In the genomic region with DNA sequence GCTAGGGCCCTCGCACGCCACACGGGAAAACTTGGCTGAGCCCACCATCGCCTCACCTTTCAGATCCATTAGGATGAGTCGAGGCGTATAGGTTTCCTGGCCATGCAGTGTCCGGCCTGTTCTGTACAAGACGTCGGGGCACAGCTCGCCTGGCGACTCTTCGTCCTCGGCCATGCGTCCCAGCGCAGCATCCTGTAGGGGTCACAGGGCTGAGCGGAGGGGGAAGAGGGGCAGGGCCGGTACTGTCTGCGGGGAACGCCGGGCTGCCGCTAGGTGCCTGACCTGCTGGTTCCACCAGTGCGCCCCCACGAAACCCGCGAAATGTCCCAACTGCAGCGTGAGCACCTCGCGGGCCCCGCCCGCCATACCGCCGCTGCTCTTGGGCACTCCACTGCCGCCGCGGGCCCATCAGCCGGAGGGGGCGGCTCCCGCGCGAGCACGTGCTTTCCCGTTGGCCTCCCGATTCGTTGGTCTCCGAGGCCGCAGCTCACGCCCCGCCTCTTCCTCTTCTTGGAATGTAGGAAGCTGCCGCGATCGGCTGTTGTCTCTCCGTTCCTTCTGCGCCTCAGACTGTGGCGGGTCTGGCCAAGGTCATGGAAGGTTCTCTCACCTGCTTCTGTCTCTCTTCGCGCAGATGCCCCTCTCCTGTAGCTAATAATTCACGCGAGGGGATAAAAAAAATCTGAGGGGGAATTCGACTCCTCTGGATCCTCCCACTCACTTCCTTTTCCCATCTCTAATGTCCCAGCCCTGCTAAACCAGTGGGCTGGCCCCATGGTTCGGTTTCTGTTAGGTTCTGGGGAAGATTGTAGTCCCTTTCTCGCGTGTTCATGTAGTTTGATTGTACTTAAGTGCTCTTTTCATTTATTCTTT, we compare ENCODE assay signal across 8 mouse cellular contexts. TPM values are rescaled to one million over a fixed set of nuclear protein-coding genes. Genes with fewer than 3 reads are reported as not detected.
A peak's percentile ranks its signal among the peaks of the same experiment; 100 is the strongest.
DNase-seq lines count a peak whose midpoint lies in the region; ATAC-seq and TF ChIP-seq lines count a peak whose summit lies in the region.

A gene (minus strand): TSS at position 489 of the 873 bp plus-strand sequence.

- H3K4me3 ChIP-seq in forebrain, embryonic 10.5 days = peak within 1 kb of the TSS; percentile 85
- H3K4me3 ChIP-seq in heart, embryonic 15.5 days = peak within 1 kb of the TSS; percentile 85
- H3K4me3 ChIP-seq in liver, embryonic 14.5 days (ENCODE audit: insufficient read depth in 1 of 2, low read depth in 2 of 2, low read length in 2 of 2) = peak within 1 kb of the TSS; percentile 76
- H3K4me3 ChIP-seq in neural tube, embryonic 11.5 days (ENCODE audit: low read depth, low read length) = peak within 1 kb of the TSS; percentile 75
- H3K4me3 ChIP-seq in stomach, postnatal 0 days (ENCODE audit: low read depth, low read length) = peak within 1 kb of the TSS; percentile 68

- H3K27me3 ChIP-seq in forebrain, embryonic 10.5 days (ENCODE audit: poor library complexity, severe bottlenecking) = no peaks in the 10 kb centered on the region
- no peaks in the 10 kb centered on the region for H3K27me3 ChIP-seq in heart, embryonic 15.5 days
- no peaks in the 10 kb centered on the region for H3K27me3 ChIP-seq in liver, embryonic 14.5 days (ENCODE audit: control insufficient read depth, insufficient read depth, low read length)
- no peaks in the 10 kb centered on the region for H3K27me3 ChIP-seq in neural tube, embryonic 11.5 days (ENCODE audit: control insufficient read depth, insufficient read depth, low read length)
- H3K27me3 ChIP-seq in stomach, postnatal 0 days (ENCODE audit: control insufficient read depth, insufficient read depth, low read length) = no peaks in the 10 kb centered on the region

- peak; percentile 83 for DNase-seq in c-Kit-negative CD71-positive TER-119-positive erythroid progenitor cells, embryonic 14.5 days (ENCODE audit: low read depth, low spot score)
- peak; percentile 92 for DNase-seq in forebrain, embryonic 10.5 days (ENCODE audit: extremely low spot score, low spot score)
- DNase-seq in kidney, postnatal 25 days = peak; percentile 96 to 97
- DNase-seq in liver, embryonic 14.5 days (ENCODE audit: low read depth in 3 of 3, low spot score in 3 of 3) = peak; percentile 87 to 89 (median 88)
- DNase-seq in neural tube, embryonic 11.5 days (ENCODE audit: low spot score) = peak; percentile 93
- DNase-seq in stomach, postnatal 0 days (ENCODE audit: low spot score) = peak; percentile 95

- peaks cover 40% of the 10 kb centered on the region for H3K36me3 ChIP-seq in forebrain, embryonic 10.5 days (replicated peaks)
- H3K36me3 ChIP-seq in heart, embryonic 15.5 days = peaks cover 35% of the 10 kb centered on the region
- peaks cover 16% of the 10 kb centered on the region for H3K36me3 ChIP-seq in liver, embryonic 14.5 days (replicated peaks; ENCODE audit: control insufficient read depth, insufficient read depth, low read depth)
- H3K36me3 ChIP-seq in neural tube, embryonic 11.5 days (ENCODE audit: control insufficient read depth, insufficient read depth, low read length) = peaks cover 17% of the 10 kb centered on the region
- H3K36me3 ChIP-seq in stomach, postnatal 0 days (ENCODE audit: control insufficient read depth, insufficient read depth, low read length) = peaks cover 20% of the 10 kb centered on the region

- H3K4me2 ChIP-seq in heart, embryonic 15.5 days = peak within 1 kb of the TSS; percentile 83
- peak within 1 kb of the TSS; percentile 92 for H3K4me2 ChIP-seq in liver, embryonic 14.5 days (ENCODE audit: low read depth)
- peak within 1 kb of the TSS; percentile 83 for H3K4me2 ChIP-seq in neural tube, embryonic 11.5 days (ENCODE audit: low read depth)
- H3K4me2 ChIP-seq in stomach, postnatal 0 days (replicated peaks; ENCODE audit: low read depth) = peak within 1 kb of the TSS; percentile 88

- peak; percentile 99 for ATAC-seq in CD4-positive, CD25-positive, alpha-beta regulatory T cell, adult 4 months
- peak; percentile 96 for ATAC-seq in heart, embryonic 15.5 days (replicated peaks; ENCODE audit: insufficient number of reproducible peaks, insufficient read depth, low FRiP score, low read depth)
- peak; percentile 98 for ATAC-seq in liver, embryonic 14.5 days (ENCODE audit: insufficient read depth)
- peak; percentile 97 for ATAC-seq in neural tube, embryonic 11.5 days (ENCODE audit: insufficient read depth, low FRiP score, low TSS enrichment)
- ATAC-seq in stomach, postnatal 0 days (ENCODE audit: low FRiP score, low TSS enrichment) = peak; percentile 97

- no peak for TF ChIP-seq EP300 in liver, embryonic 14.5 days (IDR thresholded peaks at IDR 0.05; ENCODE audit: low read depth)
- TF ChIP-seq EP300 in stomach, postnatal 0 days (optimal IDR thresholded peaks at IDR 0.05) = no peak

- peak within 1 kb of the TSS; percentile 92 for H3K27ac ChIP-seq in forebrain, embryonic 10.5 days
- peak within 1 kb of the TSS; percentile 94 for H3K27ac ChIP-seq in heart, embryonic 15.5 days
- peak within 1 kb of the TSS; percentile 29 for H3K27ac ChIP-seq in liver, embryonic 14.5 days
- peak within 1 kb of the TSS; percentile 64 for H3K27ac ChIP-seq in neural tube, embryonic 11.5 days (ENCODE audit: low read depth, low read length)
- peak within 1 kb of the TSS; percentile 78 for H3K27ac ChIP-seq in stomach, postnatal 0 days (replicated peaks)

- H3K4me1 ChIP-seq in forebrain, embryonic 10.5 days = peaks cover 20% of the 10 kb centered on the region
- H3K4me1 ChIP-seq in heart, embryonic 15.5 days (replicated peaks) = peaks cover 15% of the 10 kb centered on the region
- H3K4me1 ChIP-seq in liver, embryonic 14.5 days (replicated peaks; ENCODE audit: control insufficient read depth in 2 of 2, insufficient read depth in 2 of 2, low read length in 1 of 2) = peaks cover 3 to 9% of the 10 kb centered on the region in 2 experiments; a peak in 1 of 4 replicates
- no peaks in the 10 kb centered on the region; the same call in 1 of the 2 replicates for H3K4me1 ChIP-seq in neural tube, embryonic 11.5 days (ENCODE audit: control insufficient read depth, insufficient read depth, low read length)
- no peaks in the 10 kb centered on the region for H3K4me1 ChIP-seq in stomach, postnatal 0 days (replicated peaks; ENCODE audit: control insufficient read depth, insufficient read depth)

- no peaks in the 10 kb centered on the region for H3K9me3 ChIP-seq in forebrain, embryonic 10.5 days
- H3K9me3 ChIP-seq in heart, embryonic 15.5 days (replicated peaks) = no peaks in the 10 kb centered on the region
- H3K9me3 ChIP-seq in liver, embryonic 14.5 days (ENCODE audit: control insufficient read depth, low read length) = no peaks in the 10 kb centered on the region
- H3K9me3 ChIP-seq in neural tube, embryonic 11.5 days (ENCODE audit: control insufficient read depth, low read length) = no peaks in the 10 kb centered on the region
- no peaks in the 10 kb centered on the region for H3K9me3 ChIP-seq in stomach, postnatal 0 days (ENCODE audit: control insufficient read depth, low read length)

- peak within 1 kb of the TSS; percentile 82 for H3K9ac ChIP-seq in heart, embryonic 15.5 days
- peak within 1 kb of the TSS; percentile 64 for H3K9ac ChIP-seq in liver, embryonic 14.5 days (replicated peaks)
- peak within 1 kb of the TSS; percentile 71 for H3K9ac ChIP-seq in neural tube, embryonic 11.5 days (ENCODE audit: low read length)
- peak within 1 kb of the TSS; percentile 72 for H3K9ac ChIP-seq in stomach, postnatal 0 days (ENCODE audit: low read length)

- WGBS in forebrain, embryonic 10.5 days = under 1% methylated on average over 62 of the region's 62 CpGs
- WGBS in heart, embryonic 15.5 days = under 1% methylated on average over 60 of the region's 62 CpGs
- under 1% methylated on average over 62 of the region's 62 CpGs for WGBS in liver, embryonic 14.5 days (ENCODE audit: insufficient replicate concordance)
- under 1% methylated on average over 62 of the region's 62 CpGs for whole genome bisulfite sequencing in neural tube, embryonic 11.5 days
- WGBS in stomach, postnatal 0 days = 0% methylated on average over 58 of the region's 62 CpGs

- TF ChIP-seq CTCF in liver, embryonic 14.5 days (IDR thresholded peaks at IDR 0.05; ENCODE audit: low read depth) = 0 out of 2 replicates have a peak, but pooled peaks have one; percentile 24
- peak; percentile 28; the same call in 1 of the 2 replicates for TF ChIP-seq CTCF in stomach, postnatal 0 days (IDR thresholded peaks at IDR 0.05; ENCODE audit: low read depth)

RNA-seq across cellular contexts. Expression of the gene that starts here (rescaled TPM):
- 10 to 100 TPM; 21.0 to 36.5 TPM for polyA plus RNA-seq in CD4-positive, CD25-positive, alpha-beta regulatory T cell, adult 4 months (2017; shearing (Covaris generic))
- polyA plus RNA-seq in forebrain, embryonic 10.5 days (2016; fragmentation: Nextera tagmentation; extraction: Ambion mirVana) = 70.0 and 70.2 TPM in 2 replicates
- polyA plus RNA-seq in heart, embryonic 15.5 days (2015; fragmentation: Nextera tagmentation; extraction: Ambion mirVana) = 37.3 and 44.6 TPM in 2 replicates
- 9.7 and 10.4 TPM in 2 replicates for polyA plus RNA-seq in liver, embryonic 14.5 days (2012; rRNA removed)
- polyA plus RNA-seq in liver, embryonic 14.5 days (2014; fragmentation: Nextera tagmentation; extraction: Ambion mirVana) = 12.0 and 13.1 TPM in 2 replicates
- polyA plus RNA-seq in neural tube, embryonic 11.5 days (2014; fragmentation: Nextera tagmentation; extraction: Ambion mirVana) = 55.5 and 56.4 TPM in 2 replicates
- polyA plus RNA-seq in stomach, postnatal 0 days (2015; fragmentation: Nextera tagmentation; extraction: Ambion mirVana) = 23.6 and 24.9 TPM in 2 replicates

Comparison
In these comparisons a context has a peak if more than half of its experiments do, and no peak if none do; other contexts are left out.
1. Peak in every context shown above with its lines: DNase-seq, ATAC-seq, H3K4me3 ChIP-seq and H3K27ac ChIP-seq.
2. H3K27ac ChIP-seq: peak in every context shown above with its lines; median percentile 94 in heart, embryonic 15.5 days; 92 in forebrain, embryonic 10.5 days; 78 in stomach, postnatal 0 days; 64 in neural tube, embryonic 11.5 days; 29 in liver, embryonic 14.5 days.